Mouse (Mus musculus): ENCODE measurements around the gene Larp4b. TPM values are rescaled to one million over a fixed set of nuclear protein-coding genes. Genes with fewer than 3 reads are reported as not detected.

Gene Larp4b
- total and polyA plus RNA-seq, 2 experiments from 2014 or later: 31.7 to 82.6 TPM

- Histone ChIP-seq H3K9ac (no peak overlapping the region), H3K4me1 (ENCODE audit: insufficient read depth) (no peaks in the 10 kb centered on the region), H3K27me3 (ENCODE audit: insufficient read depth, low read length) (no peaks in the 10 kb centered on the region), H3K9me3 (ENCODE audit: low read length) (no peaks in the 10 kb centered on the region), H3K4me3 (ENCODE audit: low read depth, low read length) (no peak overlapping the region), H3K4me2 (ENCODE audit: low read depth) (no peak overlapping the region), H3K36me3 (ENCODE audit: insufficient read depth) (peaks cover 30% of the 10 kb centered on the region), H3K27ac (ENCODE audit: low read depth, low read length) (no peak overlapping the region)
- no peak for TF ChIP-seq CTCF (IDR thresholded peaks at IDR 0.05; ENCODE audit: low read depth)
- WGBS: 95% methylated on average over 7 of the region's 7 CpGs
- ATAC-seq (no peak), DNase-seq (no peak)
Observed at GRCm38 (mm10) chr13:9125193-9125592, 31.5 kb downstream of the Larp4b start.

- Histone ChIP-seq H3K27me3 (ENCODE audit: insufficient read depth, low read length) (no peaks in the 10 kb centered on the region), H3K9ac (no peak overlapping the region), H3K4me2 (ENCODE audit: low read depth) (no peak overlapping the region), H3K36me3 (ENCODE audit: insufficient read depth) (peaks cover 30% of the 10 kb centered on the region), H3K9me3 (ENCODE audit: low read length) (no peaks in the 10 kb centered on the region), H3K4me3 (ENCODE audit: low read depth, low read length) (no peak overlapping the region), H3K27ac (ENCODE audit: low read depth, low read length) (no peak overlapping the region), H3K4me1 (ENCODE audit: insufficient read depth) (no peaks in the 10 kb centered on the region)
- 90% methylated on average over 4 of the region's 4 CpGs for WGBS
- DNase-seq (no peak), ATAC-seq (no peak)
- TF ChIP-seq CTCF (IDR thresholded peaks at IDR 0.05; ENCODE audit: low read depth): no peak
Observed at GRCm38 (mm10) chr13:9127715-9128114, 34.0 kb downstream of the Larp4b start.

GRCm38 (mm10) chr13:9128707-9129314, 35.1 kb downstream of the Larp4b start:
- no peaks in the 10 kb centered on the region for H3K27me3 ChIP-seq (ENCODE audit: insufficient read depth, low read length)
- no peaks in the 10 kb centered on the region for H3K4me1 ChIP-seq (ENCODE audit: insufficient read depth)
- H3K36me3 ChIP-seq (ENCODE audit: insufficient read depth): peaks cover 23% of the 10 kb centered on the region
- no peak for DNase-seq
- H3K9me3 ChIP-seq (ENCODE audit: low read length): no peaks in the 10 kb centered on the region
- no peak overlapping the region for H3K4me2 ChIP-seq (ENCODE audit: low read depth)
- 95% methylated on average over 6 of the region's 6 CpGs for WGBS
- no peak overlapping the region for H3K27ac ChIP-seq (ENCODE audit: low read depth, low read length)
- no peak overlapping the region for H3K4me3 ChIP-seq (ENCODE audit: low read depth, low read length)
- ATAC-seq: no peak
- no peak overlapping the region for H3K9ac ChIP-seq
- no peak for TF ChIP-seq CTCF (IDR thresholded peaks at IDR 0.05; ENCODE audit: low read depth)

GRCm38 (mm10) chr13:9134421-9134820, 40.7 kb downstream of the Larp4b start:
- Histone ChIP-seq H3K27me3 (ENCODE audit: insufficient read depth, low read length) (no peaks in the 10 kb centered on the region), H3K36me3 (ENCODE audit: insufficient read depth) (peaks cover 17% of the 10 kb centered on the region), H3K27ac (ENCODE audit: low read depth, low read length) (no peak overlapping the region), H3K4me1 (ENCODE audit: insufficient read depth) (no peaks in the 10 kb centered on the region), H3K4me2 (ENCODE audit: low read depth) (no peak overlapping the region), H3K9ac (no peak overlapping the region), H3K4me3 (ENCODE audit: low read depth, low read length) (no peak overlapping the region), H3K9me3 (ENCODE audit: low read length) (no peaks in the 10 kb centered on the region)
- no peak for TF ChIP-seq CTCF (IDR thresholded peaks at IDR 0.05; ENCODE audit: low read depth)
- WGBS: 71% methylated on average over 2 of the region's 2 CpGs
- ATAC-seq (no peak), DNase-seq (no peak)

GRCm38 (mm10) chr13:9136088-9136487, 42.4 kb downstream of the Larp4b start:
- WGBS: 92% methylated on average over 6 of the region's 6 CpGs
- Histone ChIP-seq H3K27me3 (ENCODE audit: insufficient read depth, low read length) (no peaks in the 10 kb centered on the region), H3K4me2 (ENCODE audit: low read depth) (no peak overlapping the region), H3K4me3 (ENCODE audit: low read depth, low read length) (no peak overlapping the region), H3K9me3 (ENCODE audit: low read length) (no peaks in the 10 kb centered on the region), H3K4me1 (ENCODE audit: insufficient read depth) (no peaks in the 10 kb centered on the region), H3K9ac (no peak overlapping the region), H3K27ac (ENCODE audit: low read depth, low read length) (no peak overlapping the region), H3K36me3 (ENCODE audit: insufficient read depth) (peaks cover 25% of the 10 kb centered on the region)
- no peak for TF ChIP-seq CTCF (IDR thresholded peaks at IDR 0.05; ENCODE audit: low read depth)
- ATAC-seq (no peak), DNase-seq (no peak)

GRCm38 (mm10) chr13:9136733-9137132, 43.1 kb downstream of the Larp4b start:
- H3K27me3 ChIP-seq (ENCODE audit: insufficient read depth, low read length): no peaks in the 10 kb centered on the region
- H3K9me3 ChIP-seq (ENCODE audit: low read length): no peaks in the 10 kb centered on the region
- H3K36me3 ChIP-seq (ENCODE audit: insufficient read depth): peaks cover 31% of the 10 kb centered on the region
- no peak overlapping the region for H3K4me3 ChIP-seq (ENCODE audit: low read depth, low read length)
- TF ChIP-seq CTCF (IDR thresholded peaks at IDR 0.05; ENCODE audit: low read depth): peak; percentile 51
- WGBS: 65% methylated on average over 4 of the region's 4 CpGs
- H3K9ac ChIP-seq: no peak overlapping the region
- DNase-seq: no peak
- ATAC-seq: peak; percentile 47
- no peak overlapping the region for H3K27ac ChIP-seq (ENCODE audit: low read depth, low read length)
- H3K4me1 ChIP-seq (ENCODE audit: insufficient read depth): no peaks in the 10 kb centered on the region
- no peak overlapping the region for H3K4me2 ChIP-seq (ENCODE audit: low read depth)

GRCm38 (mm10) chr13:9139466-9139991, 45.8 kb downstream of the Larp4b start:
- Histone ChIP-seq H3K9me3 (ENCODE audit: low read length) (no peaks in the 10 kb centered on the region), H3K4me2 (ENCODE audit: low read depth) (no peak overlapping the region), H3K4me1 (ENCODE audit: insufficient read depth) (no peaks in the 10 kb centered on the region), H3K9ac (no peak overlapping the region), H3K27me3 (ENCODE audit: insufficient read depth, low read length) (no peaks in the 10 kb centered on the region), H3K27ac (ENCODE audit: low read depth, low read length) (no peak overlapping the region), H3K4me3 (ENCODE audit: low read depth, low read length) (no peak overlapping the region), H3K36me3 (ENCODE audit: insufficient read depth) (peaks cover 42% of the 10 kb centered on the region)
- ATAC-seq: no peak
- no peak for DNase-seq
- no peak for TF ChIP-seq CTCF (IDR thresholded peaks at IDR 0.05; ENCODE audit: low read depth)
- 86% methylated on average over 6 of the region's 6 CpGs for WGBS

Data from forebrain, postnatal 0 days (tissue).